ENCODE assay signal across 8 mouse cellular contexts in genomic region chr12:102550529-102550928, GRCm38 (mm10). TPM values are rescaled to one million over a fixed set of nuclear protein-coding genes. Genes with fewer than 3 reads are reported as not detected.
DNase-seq lines count a peak whose midpoint lies in the region; ATAC-seq and TF ChIP-seq lines count a peak whose summit lies in the region.

No protein-coding gene starts in this region.

- no peaks in the 10 kb centered on the region for H3K36me3 ChIP-seq in forebrain, embryonic 14.5 days (ENCODE audit: control insufficient read depth, insufficient read depth, low read length)
- no peaks in the 10 kb centered on the region for H3K36me3 ChIP-seq in forebrain, embryonic 12.5 days (replicated peaks)
- H3K36me3 ChIP-seq in MEL (ENCODE audit: control insufficient read depth in 1 of 2, insufficient read depth in 2 of 2, low read length in 2 of 2): no peaks in the 10 kb centered on the region
- no peaks in the 10 kb centered on the region for H3K36me3 ChIP-seq in embryonic facial prominence, embryonic 14.5 days (ENCODE audit: control insufficient read depth, insufficient read depth, low read length)
- H3K36me3 ChIP-seq in limb, embryonic 10.5 days: no peaks in the 10 kb centered on the region

- ATAC-seq in forebrain, embryonic 14.5 days: no peak
- ATAC-seq in forebrain, embryonic 12.5 days (ENCODE audit: low FRiP score): no peak
- ATAC-seq in embryonic facial prominence, embryonic 14.5 days (ENCODE audit: low read depth): no peak

- no peak for TF ChIP-seq RAD21 in MEL (IDR thresholded peaks at IDR 0.05; ENCODE audit: low read depth, low read length)

- TF ChIP-seq EP300 in MEL (IDR thresholded peaks at IDR 0.05; ENCODE audit: low read depth in 1 of 2, low read length in 2 of 2): no peak

- H3K27ac ChIP-seq in forebrain, embryonic 14.5 days (ENCODE audit: low read depth, low read length): no peak overlapping the region
- no peak overlapping the region for H3K27ac ChIP-seq in forebrain, embryonic 12.5 days
- H3K27ac ChIP-seq in MEL (ENCODE audit: control insufficient read depth, low read depth, low read length): no peak overlapping the region
- H3K27ac ChIP-seq in embryonic facial prominence, embryonic 14.5 days (replicated peaks; ENCODE audit: low read depth, low read length): no peak overlapping the region
- no peak overlapping the region for H3K27ac ChIP-seq in limb, embryonic 10.5 days

- H3K4me3 ChIP-seq in forebrain, embryonic 14.5 days (ENCODE audit: low read depth, low read length): no peak overlapping the region
- no peak overlapping the region for H3K4me3 ChIP-seq in forebrain, embryonic 12.5 days (replicated peaks)
- H3K4me3 ChIP-seq in MEL (ENCODE audit: control insufficient read depth in 1 of 2, insufficient read depth in 1 of 2, low read depth in 2 of 2, low read length in 2 of 2): no peak overlapping the region
- H3K4me3 ChIP-seq in embryonic facial prominence, embryonic 14.5 days (ENCODE audit: low read depth, low read length): no peak overlapping the region
- no peak overlapping the region for H3K4me3 ChIP-seq in limb, embryonic 10.5 days

- peak; percentile 70 for DNase-seq in forebrain, embryonic 14.5 days (ENCODE audit: low spot score)
- DNase-seq in MEL (ENCODE audit: low read depth, low spot score): peak; percentile 84
- peak; percentile 90 for DNase-seq in embryonic facial prominence, embryonic 14.5 days (ENCODE audit: low spot score)
- DNase-seq in limb, embryonic 10.5 days (ENCODE audit: low spot score): peak; percentile 96
- DNase-seq in mesoderm, embryonic 11.5 days (ENCODE audit: low read depth, low spot score): peak; percentile 88
- peak; percentile 76 for DNase-seq in thymus, postnatal 14 days
- no peak for DNase-seq in layer of hippocampus, adult 18-20 months (ENCODE audit: low spot score in 2 of 2)

- H3K27me3 ChIP-seq in forebrain, embryonic 14.5 days (replicated peaks; ENCODE audit: control insufficient read depth, insufficient read depth, low read length): no peaks in the 10 kb centered on the region; the same call in 1 of the 2 replicates
- peaks cover 29% of the 10 kb centered on the region for H3K27me3 ChIP-seq in forebrain, embryonic 12.5 days
- H3K27me3 ChIP-seq in MEL (ENCODE audit: control insufficient read depth in 1 of 2, insufficient read depth in 2 of 2, low read length in 2 of 2): no peaks in the 10 kb centered on the region
- peaks cover 24% of the 10 kb centered on the region for H3K27me3 ChIP-seq in embryonic facial prominence, embryonic 14.5 days (replicated peaks; ENCODE audit: control insufficient read depth, insufficient read depth, low read length)
- peaks cover 48% of the 10 kb centered on the region for H3K27me3 ChIP-seq in limb, embryonic 10.5 days (ENCODE audit: low read depth, poor library complexity, severe bottlenecking)

- no peak overlapping the region for H3K4me2 ChIP-seq in forebrain, embryonic 14.5 days (ENCODE audit: low read length)
- no peak overlapping the region for H3K4me2 ChIP-seq in forebrain, embryonic 12.5 days
- H3K4me2 ChIP-seq in embryonic facial prominence, embryonic 14.5 days (ENCODE audit: low read depth, low read length): no peak overlapping the region

- H3K79me2 ChIP-seq in MEL (ENCODE audit: control insufficient read depth, insufficient read depth, low read length, poor library complexity): no peaks in the 10 kb centered on the region

- no peak for TF ChIP-seq POLR2A in MEL (IDR thresholded peaks at IDR 0.05; ENCODE audit: control insufficient read depth in 1 of 2, insufficient read depth in 1 of 2, low read depth in 1 of 2, low read length in 2 of 2, poor library complexity in 1 of 2)

- no peak overlapping the region for H3K9ac ChIP-seq in forebrain, embryonic 14.5 days (ENCODE audit: low read length)
- no peak overlapping the region for H3K9ac ChIP-seq in forebrain, embryonic 12.5 days
- no peak overlapping the region for H3K9ac ChIP-seq in MEL (ENCODE audit: control insufficient read depth, low read depth, low read length, poor library complexity, severe bottlenecking)
- H3K9ac ChIP-seq in embryonic facial prominence, embryonic 14.5 days (ENCODE audit: low read depth, low read length): no peak overlapping the region

- 5% methylated on average over 11 of the region's 11 CpGs for WGBS in forebrain, embryonic 14.5 days
- 4% methylated on average over 11 of the region's 11 CpGs for WGBS in forebrain, embryonic 12.5 days
- WGBS in embryonic facial prominence, embryonic 14.5 days: 1% methylated on average over 11 of the region's 11 CpGs
- 6% methylated on average over 11 of the region's 11 CpGs for WGBS in limb, embryonic 10.5 days

- no peak for TF ChIP-seq CTCF in MEL (IDR thresholded peaks at IDR 0.05 in 2 of 3, conservative IDR thresholded peaks at IDR 0.05 in 1 of 3; ENCODE audit: control insufficient read depth in 1 of 3, insufficient read depth in 1 of 3, low read depth in 2 of 3, low read length in 3 of 3, poor library complexity in 1 of 3, severe bottlenecking in 1 of 3)

- no peaks in the 10 kb centered on the region for H3K9me3 ChIP-seq in forebrain, embryonic 14.5 days (replicated peaks; ENCODE audit: control insufficient read depth, low read length)
- H3K9me3 ChIP-seq in forebrain, embryonic 12.5 days: no peaks in the 10 kb centered on the region
- no peaks in the 10 kb centered on the region for H3K9me3 ChIP-seq in MEL (replicated peaks; ENCODE audit: insufficient read depth, low read length)
- H3K9me3 ChIP-seq in embryonic facial prominence, embryonic 14.5 days (ENCODE audit: control insufficient read depth, low read length): no peaks in the 10 kb centered on the region
- no peaks in the 10 kb centered on the region for H3K9me3 ChIP-seq in limb, embryonic 10.5 days (replicated peaks)

- H3K4me1 ChIP-seq in forebrain, embryonic 14.5 days (ENCODE audit: control insufficient read depth, insufficient read depth, low read length): peaks cover 7% of the 10 kb centered on the region; the same call in 1 of the 2 replicates
- peaks cover 23% of the 10 kb centered on the region for H3K4me1 ChIP-seq in forebrain, embryonic 12.5 days
- no peaks in the 10 kb centered on the region for H3K4me1 ChIP-seq in MEL (ENCODE audit: control insufficient read depth in 1 of 2, insufficient read depth in 2 of 2, low read length in 2 of 2)
- no peaks in the 10 kb centered on the region for H3K4me1 ChIP-seq in embryonic facial prominence, embryonic 14.5 days (ENCODE audit: control insufficient read depth, insufficient read depth, low read length)
- H3K4me1 ChIP-seq in limb, embryonic 10.5 days: peaks cover 9% of the 10 kb centered on the region

TF ChIP-seq in MEL, 35 proteins besides CTCF, POLR2A, EP300 and RAD21:
- no peak for TF ChIP-seq USF1 (IDR thresholded peaks at IDR 0.05; ENCODE audit: low read depth, low read length)
- TF ChIP-seq NRF1 (IDR thresholded peaks at IDR 0.05; ENCODE audit: insufficient read depth, low read depth, low read length, poor library complexity, severe bottlenecking): no peak
- no peak for TF ChIP-seq MAX (IDR thresholded peaks at IDR 0.05; ENCODE audit: low read length)
- peak; percentile 60 for TF ChIP-seq MXI1 (IDR thresholded peaks at IDR 0.05; ENCODE audit: low read depth, low read length)
- TF ChIP-seq ELF1 (IDR thresholded peaks at IDR 0.05; ENCODE audit: low read depth, low read length): no peak
- TF ChIP-seq UBTF (IDR thresholded peaks at IDR 0.05; ENCODE audit: borderline replicate concordance, insufficient read depth, low read depth, low read length): no peak
- 0 out of 2 replicates have a peak, but pooled peaks have one; percentile 37 for TF ChIP-seq SIN3A (IDR thresholded peaks at IDR 0.05; ENCODE audit: low read length)
- TF ChIP-seq JUND (IDR thresholded peaks at IDR 0.05; ENCODE audit: low read depth, low read length): no peak
- TF ChIP-seq E2F4 (IDR thresholded peaks at IDR 0.05; ENCODE audit: borderline replicate concordance, low read depth, low read length): no peak

RNA-seq across cellular contexts. Expression of gene Chga, which starts 4.2 kb away (rescaled TPM):
- 63.3 and 76.8 TPM in 2 replicates for polyA plus RNA-seq in forebrain, embryonic 14.5 days (2014; fragmentation: Nextera tagmentation; extraction: Ambion mirVana)
- polyA plus RNA-seq in forebrain, embryonic 12.5 days (2016; fragmentation: Nextera tagmentation; extraction: Ambion mirVana): 38.4 and 41.2 TPM in 2 replicates
- not detected in 2 replicates for total RNA-seq in MEL (2012; rRNA removed)
- polyA plus RNA-seq in MEL (2012; ENCODE audit: insufficient read depth in 1 of 2, insufficient read length in 2 of 2, low read depth in 1 of 2, low replicate concordance in 2 of 2, missing spikeins in 1 of 2): not detected
- 18.6 and 22.2 TPM in 2 replicates for polyA plus RNA-seq in embryonic facial prominence, embryonic 14.5 days (2014; fragmentation: Nextera tagmentation; extraction: Ambion mirVana)
- 0.15 and 0.23 TPM in 2 replicates for polyA plus RNA-seq in limb, embryonic 10.5 days (2016; fragmentation: Nextera tagmentation; extraction: Ambion mirVana)
- 100 to 1,000 TPM; 123 to 138 TPM for total RNA-seq in layer of hippocampus, adult 18-20 months (2021)

Comparison
In these comparisons a context has a peak if more than half of its experiments do, and no peak if none do; other contexts are left out.
1. DNase-seq: peak in forebrain, embryonic 14.5 days (single experiment), MEL (single experiment), embryonic facial prominence, embryonic 14.5 days (single experiment), limb, embryonic 10.5 days (single experiment), mesoderm, embryonic 11.5 days (single experiment) and thymus, postnatal 14 days (single experiment); none in layer of hippocampus, adult 18-20 months (0 of 2).
2. RNA of gene Chga, which starts 4.2 kb away (polyA plus RNA-seq): 63.3 to 76.8 TPM in forebrain, embryonic 14.5 days, 38.4 to 41.2 TPM in forebrain, embryonic 12.5 days and 18.6 to 22.2 TPM in embryonic facial prominence, embryonic 14.5 days; 0.15 to 0.23 TPM in limb, embryonic 10.5 days and not detected in MEL; every median in the first group is over 10 times any median in the second.